In the genomic region with DNA sequence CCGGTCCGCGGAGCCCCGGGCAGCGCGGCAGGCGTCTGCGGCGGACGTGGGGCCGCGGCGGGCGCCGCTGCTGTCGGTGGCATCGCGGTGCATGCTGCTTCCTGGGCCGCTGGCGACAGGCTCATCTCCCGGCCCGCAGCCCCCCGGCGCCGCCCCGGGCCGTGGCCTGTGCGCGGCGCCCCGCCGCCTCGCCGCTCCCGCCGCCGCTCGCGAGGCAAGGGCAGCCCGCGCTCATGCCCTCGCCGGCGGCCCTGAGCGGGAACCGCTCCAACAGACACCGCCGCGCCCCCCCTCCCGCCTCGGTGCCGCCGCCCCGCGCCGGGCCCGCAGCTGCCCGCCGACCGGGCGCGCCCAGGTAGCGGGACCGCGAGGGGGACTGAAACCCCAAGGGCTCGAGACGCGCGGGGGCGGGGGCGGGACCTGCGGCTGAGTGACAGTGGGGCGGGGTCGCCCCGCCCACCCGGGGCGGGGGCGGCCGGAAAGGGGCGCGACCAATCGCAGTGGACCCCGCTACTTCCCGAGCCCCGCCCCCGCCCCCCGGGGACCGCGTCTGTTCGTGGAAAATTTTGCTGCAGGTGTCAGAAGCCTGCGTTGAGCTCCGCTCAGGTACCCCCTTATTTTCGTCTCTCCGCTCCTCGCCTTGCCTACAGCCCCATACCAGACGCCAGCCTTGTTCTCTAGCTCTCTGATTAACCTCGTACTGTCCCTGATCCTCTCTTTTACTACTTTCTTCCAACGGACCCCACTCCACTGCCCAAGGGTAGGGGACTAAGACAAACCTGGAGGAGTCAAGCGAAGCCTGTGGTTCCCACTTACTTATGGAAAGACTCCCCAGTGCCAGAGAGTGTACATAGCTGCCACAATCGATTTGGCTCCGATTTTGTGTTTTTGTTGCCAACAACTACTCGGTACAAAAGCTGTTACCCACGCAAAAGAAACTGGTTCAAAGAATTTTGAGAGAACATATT, we compare ENCODE assay signal across 8 mouse cellular contexts. TPM values are rescaled to one million over a fixed set of nuclear protein-coding genes. Genes with fewer than 3 reads are reported as not detected.
DNase-seq lines count a peak whose midpoint lies in the region; ATAC-seq lines count a peak whose summit lies in the region.

A gene (minus strand): TSS at position 96 of the 968 bp plus-strand sequence.

- peak; percentile 73 for DNase-seq in adipocyte (ENCODE audit: low spot score)
- peak; percentile 83 for DNase-seq in gastrocnemius, adult 8-10 months (ENCODE audit: low spot score in 2 of 2)
- DNase-seq in induced T-regulatory cell, adult 2 months (ENCODE audit: low read depth), result peak; percentile 95
- peak; percentile 81 to 83 for DNase-seq in left cerebral cortex, postnatal 25 days (ENCODE audit: low spot score in 2 of 2)
- peak; percentile 85 for DNase-seq in mesoderm, embryonic 11.5 days (ENCODE audit: low read depth, low spot score)
- peak; percentile 72 to 80 for DNase-seq in right cerebral cortex, postnatal 36 days (ENCODE audit: low spot score in 2 of 2)
- DNase-seq in urinary bladder, postnatal 4 days (ENCODE audit: low spot score in 2 of 2), result peak; percentile 76 to 79

- peak; percentile 72 for ATAC-seq in common myeloid progenitor, adult 5-6 weeks (replicated peaks; ENCODE audit: low read depth, poor library complexity, severe bottlenecking)

- intact Hi-C loops in left cerebral cortex, postnatal 25 days (cut with DNase I), result loop anchor here (1.0 to 10.0 kb wide), 3 partner anchors 10 to 178 kb away; a partner anchor contains a TSS

RNA-seq across cellular contexts. Expression of the gene that starts here (rescaled TPM):
- total RNA-seq in common myeloid progenitor, adult 5-6 weeks (2017), result 10.9 and 12.3 TPM in 2 replicates
- 1 to 10 TPM; 5.1 to 7.0 (median 6.2) TPM for total RNA-seq in gastrocnemius, adult 8-10 months (2022)
- total RNA-seq in left cerebral cortex, postnatal 25 days (2021), result 10 to 100 TPM; 46.3 to 48.2 TPM

Comparison
In these comparisons a context has a peak if more than half of its experiments do, and no peak if none do; other contexts are left out.
1. Peak in every context shown above with its lines: DNase-seq and ATAC-seq.